Mouse (Mus musculus): ENCODE measurements around the gene 2210011C24Rik. TPM values are rescaled to one million over a fixed set of nuclear protein-coding genes. Genes with fewer than 3 reads are reported as not detected.
A peak's percentile ranks its signal among the peaks of the same experiment; 100 is the strongest.
"Not testable (repeated sequence)": the region's sequence is repeated elsewhere in the genome, so short reads cannot be mapped to it uniquely, and the experiment has no call there.

The 2210011C24Rik gene
- polyA plus RNA-seq, 1 experiment from 2014 or later: 1.9 TPM

DNA sequence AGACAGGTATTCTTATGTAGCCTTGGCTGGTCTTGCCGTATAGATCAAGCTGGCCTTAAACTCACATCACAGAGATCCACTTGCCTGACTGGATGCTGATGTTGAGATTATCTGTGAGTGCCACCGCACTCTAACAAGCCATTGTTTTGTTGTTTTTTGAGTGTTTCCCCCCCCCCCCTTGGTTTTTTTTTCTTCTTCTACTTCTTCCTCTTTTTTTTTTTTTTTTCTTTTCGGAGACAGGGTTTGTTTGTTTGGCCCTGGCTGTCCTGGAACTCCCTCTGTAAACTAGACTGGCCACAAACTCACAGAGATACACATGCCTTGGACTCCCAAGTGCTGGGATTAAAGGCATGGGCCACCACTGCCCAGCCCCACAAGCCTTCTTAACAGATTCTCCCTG lies 17.9 kb downstream of the 2210011C24Rik start:
- Histone ChIP-seq H3K27ac (no peak overlapping the region), H3K36me3 (ENCODE audit: inconsistent target) (0 out of 2 replicates have a peak, but pooled peaks cover 8% of the 10 kb centered on the region), H3K4me3 (ENCODE audit: inconsistent target) (no peak overlapping the region), H3K79me2 (ENCODE audit: inconsistent target) (peaks cover 3% of the 10 kb centered on the region; the same call in 1 of the 2 replicates)
- 10% methylated on average over 2 of the region's 3 CpGs for whole genome bisulfite sequencing (ENCODE audit: missing documents)

- no peaks in the 10 kb centered on the region for H3K79me2 ChIP-seq (ENCODE audit: inconsistent target)
- H3K4me3 ChIP-seq (ENCODE audit: inconsistent target): no peak overlapping the region
- no peak overlapping the region for H3K27ac ChIP-seq
- 89% methylated on average over 2 of the region's 2 CpGs for WGBS (ENCODE audit: missing documents)
- peaks cover 8% of the 10 kb centered on the region; the same call in 1 of the 2 replicates for H3K36me3 ChIP-seq (ENCODE audit: inconsistent target)
Measured at GRCm38 (mm10) chr8:83992488-83992887, 19.5 kb downstream of the 2210011C24Rik start.

DNA sequence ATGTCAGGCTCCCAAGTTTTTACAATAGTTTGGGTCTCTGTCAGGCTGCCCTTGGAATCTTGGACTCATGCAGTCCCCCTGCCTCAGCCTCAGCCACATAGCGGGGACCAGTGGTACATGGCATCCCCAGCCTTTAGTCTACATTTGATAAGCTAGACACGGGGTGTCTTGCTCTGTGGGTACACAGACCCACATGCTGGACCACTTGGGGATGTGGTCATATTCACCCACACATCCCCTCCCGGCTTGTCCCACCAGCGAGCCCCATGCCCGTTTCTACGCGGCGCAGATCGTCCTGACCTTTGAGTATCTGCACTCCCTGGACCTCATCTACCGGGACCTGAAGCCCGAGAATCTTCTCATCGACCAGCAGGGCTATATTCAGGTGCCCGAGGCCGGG lies 21.8 kb downstream of the 2210011C24Rik start:
- Histone ChIP-seq H3K27ac (no peak overlapping the region), H3K79me2 (ENCODE audit: inconsistent target) (no peaks in the 10 kb centered on the region), H3K36me3 (ENCODE audit: inconsistent target) (peaks cover 25% of the 10 kb centered on the region), H3K4me3 (ENCODE audit: inconsistent target) (no peak overlapping the region)
- 93% methylated on average over 14 of the region's 14 CpGs for WGBS (ENCODE audit: missing documents)

- H3K36me3 ChIP-seq (ENCODE audit: inconsistent target): peaks cover 32% of the 10 kb centered on the region
Measured at GRCm38 (mm10) chr8:83989243-83989642, 22.7 kb downstream of the 2210011C24Rik start.

GRCm38 (mm10) chr8:83983222-83983621 lies 28.7 kb downstream of the 2210011C24Rik start:
- WGBS (ENCODE audit: missing documents): 90% methylated on average over 2 of the region's 2 CpGs
- H3K4me3 ChIP-seq (ENCODE audit: inconsistent target); H3K27ac ChIP-seq: not testable (repeated sequence)
- H3K79me2 ChIP-seq (ENCODE audit: inconsistent target): peaks cover 15% of the 10 kb centered on the region; the same call in 1 of the 2 replicates
- H3K36me3 ChIP-seq (ENCODE audit: inconsistent target): peaks cover 45% of the 10 kb centered on the region

More at GRCm38 (mm10) chr8:83989243-83989642, 22.7 kb downstream of the 2210011C24Rik start:
- Histone ChIP-seq H3K4me3 (ENCODE audit: inconsistent target) (no peak overlapping the region), H3K79me2 (ENCODE audit: inconsistent target) (no peaks in the 10 kb centered on the region), H3K27ac (peak overlapping the region; percentile 62)
- 27% methylated on average over 6 of the region's 7 CpGs for WGBS (ENCODE audit: missing documents)

GRCm38 (mm10) chr8:83982449-83982848 lies 29.5 kb downstream of the 2210011C24Rik start:
- WGBS (ENCODE audit: missing documents): 93% methylated on average over 4 of the region's 4 CpGs
- Histone ChIP-seq H3K79me2 (ENCODE audit: inconsistent target) (peaks cover 23% of the 10 kb centered on the region; the same call in 1 of the 2 replicates), H3K36me3 (ENCODE audit: inconsistent target) (peaks cover 45% of the 10 kb centered on the region), H3K4me3 (ENCODE audit: inconsistent target) (no peak overlapping the region), H3K27ac (no peak overlapping the region)

DNA sequence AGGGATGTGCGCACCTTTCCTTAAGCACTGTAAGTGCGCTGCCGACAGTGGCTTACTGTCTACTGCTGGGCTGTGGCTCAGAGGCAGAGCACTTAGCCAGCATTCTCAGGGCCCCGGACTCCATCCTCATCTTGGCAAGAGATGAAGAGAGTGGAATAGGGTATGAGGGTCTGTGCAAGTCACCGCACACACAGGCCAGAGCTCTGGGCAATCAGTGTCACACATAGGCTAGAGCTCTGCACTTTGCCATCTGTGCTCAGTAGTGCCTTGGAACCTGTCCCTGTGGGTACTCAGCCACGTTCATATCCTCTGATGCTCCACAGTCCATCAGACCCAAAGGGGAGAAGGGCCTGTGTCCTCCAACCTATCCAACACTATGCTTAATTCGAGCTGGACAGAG lies 30.4 kb downstream of the 2210011C24Rik start:
- Histone ChIP-seq H3K27ac (no peak overlapping the region), H3K4me3 (ENCODE audit: inconsistent target) (no peak overlapping the region), H3K36me3 (ENCODE audit: inconsistent target) (peaks cover 39% of the 10 kb centered on the region), H3K79me2 (ENCODE audit: inconsistent target) (peaks cover 32% of the 10 kb centered on the region; the same call in 1 of the 2 replicates)
- WGBS (ENCODE audit: missing documents): 92% methylated on average over 7 of the region's 7 CpGs

GRCm38 (mm10) chr8:83980845-83981244 lies 31.1 kb downstream of the 2210011C24Rik start:
- H3K79me2 ChIP-seq (ENCODE audit: inconsistent target): peaks cover 39% of the 10 kb centered on the region; the same call in 1 of the 2 replicates
- WGBS (ENCODE audit: missing documents): 92% methylated on average over 8 of the region's 8 CpGs
- no peak overlapping the region for H3K27ac ChIP-seq
- H3K4me3 ChIP-seq (ENCODE audit: inconsistent target): no peak overlapping the region
- peaks cover 32% of the 10 kb centered on the region for H3K36me3 ChIP-seq (ENCODE audit: inconsistent target)

GRCm38 (mm10) chr8:83980250-83980649 lies 31.7 kb downstream of the 2210011C24Rik start:
- H3K27ac ChIP-seq: no peak overlapping the region
- WGBS (ENCODE audit: missing documents): 100% methylated on average over 1 of the region's 1 CpGs
- peaks cover 29% of the 10 kb centered on the region for H3K36me3 ChIP-seq (ENCODE audit: inconsistent target)
- H3K79me2 ChIP-seq (ENCODE audit: inconsistent target): peaks cover 44% of the 10 kb centered on the region; the same call in 1 of the 2 replicates
- no peak overlapping the region for H3K4me3 ChIP-seq (ENCODE audit: inconsistent target)

- 87% methylated on average over 9 of the region's 9 CpGs for WGBS (ENCODE audit: missing documents)
- Histone ChIP-seq H3K4me3 (ENCODE audit: inconsistent target) (no peak overlapping the region), H3K36me3 (ENCODE audit: inconsistent target) (peaks cover 22% of the 10 kb centered on the region), H3K27ac (no peak overlapping the region; the same call in 1 of the 2 replicates), H3K79me2 (ENCODE audit: inconsistent target) (peaks cover 65% of the 10 kb centered on the region)
Measured at GRCm38 (mm10) chr8:83978200-83978599, 33.8 kb downstream of the 2210011C24Rik start.

- Histone ChIP-seq H3K4me3 (ENCODE audit: inconsistent target) (no peak overlapping the region), H3K36me3 (ENCODE audit: inconsistent target) (peaks cover 21% of the 10 kb centered on the region)
Measured at GRCm38 (mm10) chr8:83977646-83978045, 34.3 kb downstream of the 2210011C24Rik start.

GRCm38 (mm10) chr8:83976779-83977350 lies 35.1 kb downstream of the 2210011C24Rik start:
- WGBS (ENCODE audit: missing documents): 86% methylated on average over 5 of the region's 5 CpGs
- Histone ChIP-seq H3K36me3 (ENCODE audit: inconsistent target) (peaks cover 17% of the 10 kb centered on the region), H3K79me2 (ENCODE audit: inconsistent target) (peaks cover 66% of the 10 kb centered on the region), H3K27ac (no peak overlapping the region), H3K4me3 (ENCODE audit: inconsistent target) (no peak overlapping the region)

More at GRCm38 (mm10) chr8:83977646-83978045, 34.3 kb downstream of the 2210011C24Rik start:
- 45% methylated on average over 6 of the region's 6 CpGs for WGBS (ENCODE audit: missing documents)
- Histone ChIP-seq H3K79me2 (ENCODE audit: inconsistent target) (peaks cover 66% of the 10 kb centered on the region), H3K27ac (no peak overlapping the region; the same call in 1 of the 2 replicates)

GRCm38 (mm10) chr8:83976101-83976630 lies 35.8 kb downstream of the 2210011C24Rik start:
- peaks cover 66% of the 10 kb centered on the region for H3K79me2 ChIP-seq (ENCODE audit: inconsistent target)
- H3K4me3 ChIP-seq (ENCODE audit: inconsistent target): no peak overlapping the region
- H3K27ac ChIP-seq: no peak overlapping the region
- 71% methylated on average over 4 of the region's 4 CpGs for WGBS (ENCODE audit: missing documents)
- peaks cover 10% of the 10 kb centered on the region for H3K36me3 ChIP-seq (ENCODE audit: inconsistent target)

- 95% methylated on average over 4 of the region's 4 CpGs for WGBS (ENCODE audit: missing documents)
- Histone ChIP-seq H3K27ac (no peak overlapping the region), H3K36me3 (ENCODE audit: inconsistent target) (no peaks in the 10 kb centered on the region), H3K4me3 (ENCODE audit: inconsistent target) (no peak overlapping the region), H3K79me2 (ENCODE audit: inconsistent target) (peaks cover 64% of the 10 kb centered on the region)
Measured at GRCm38 (mm10) chr8:83974521-83974920, 37.5 kb downstream of the 2210011C24Rik start.

All from macrophage (primary cell).